Mouse (Mus musculus): ENCODE results near the gene Vipr1. TPM values are rescaled to one million over a fixed set of nuclear protein-coding genes. Genes with fewer than 3 reads are reported as not detected.
A peak's percentile ranks its signal among the peaks of the same experiment; 100 is the strongest.

Vipr1 gene
- polyA plus RNA-seq, 1 experiment from 2014 or later: not detected

DNA sequence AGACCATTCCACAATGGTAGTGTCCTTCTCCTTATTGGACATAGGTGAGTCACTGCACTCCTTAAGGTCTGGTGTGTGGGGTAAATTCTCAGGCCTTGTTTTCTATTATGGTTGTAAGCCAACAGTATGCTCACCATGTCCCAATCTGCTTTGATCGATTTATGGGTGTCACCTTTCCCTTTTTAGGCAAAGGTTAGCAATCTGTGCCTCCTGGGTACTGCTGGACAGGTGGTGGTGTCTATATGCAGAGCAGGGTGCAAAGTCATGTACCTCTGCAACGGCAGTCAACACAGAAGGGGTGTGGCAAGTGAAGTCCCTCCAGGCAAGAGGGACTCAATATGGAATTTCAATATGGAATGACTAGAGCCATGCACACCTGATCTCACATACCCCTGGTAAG lies 17.6 kb upstream of the Vipr1 start:
- H3K9ac ChIP-seq (ENCODE audit: low read depth, low read length): no peak overlapping the region
- H3K36me3 ChIP-seq (ENCODE audit: control insufficient read depth, insufficient read depth, low read length): no peaks in the 10 kb centered on the region
- WGBS: 69% methylated on average over 2 of the region's 2 CpGs
- H3K4me1 ChIP-seq (ENCODE audit: control insufficient read depth, insufficient read depth, low read length): no peaks in the 10 kb centered on the region
- H3K4me2 ChIP-seq (replicated peaks; ENCODE audit: low read depth, low read length): no peak overlapping the region
- H3K4me3 ChIP-seq (ENCODE audit: low read length): no peak overlapping the region
- H3K27me3 ChIP-seq (ENCODE audit: control insufficient read depth, insufficient read depth, low read length): no peaks in the 10 kb centered on the region
- no peak overlapping the region for H3K27ac ChIP-seq (ENCODE audit: low read depth, low read length)
- H3K9me3 ChIP-seq (ENCODE audit: control insufficient read depth, low read length): no peaks in the 10 kb centered on the region
- no peak for ATAC-seq (ENCODE audit: low FRiP score, low TSS enrichment)

DNA sequence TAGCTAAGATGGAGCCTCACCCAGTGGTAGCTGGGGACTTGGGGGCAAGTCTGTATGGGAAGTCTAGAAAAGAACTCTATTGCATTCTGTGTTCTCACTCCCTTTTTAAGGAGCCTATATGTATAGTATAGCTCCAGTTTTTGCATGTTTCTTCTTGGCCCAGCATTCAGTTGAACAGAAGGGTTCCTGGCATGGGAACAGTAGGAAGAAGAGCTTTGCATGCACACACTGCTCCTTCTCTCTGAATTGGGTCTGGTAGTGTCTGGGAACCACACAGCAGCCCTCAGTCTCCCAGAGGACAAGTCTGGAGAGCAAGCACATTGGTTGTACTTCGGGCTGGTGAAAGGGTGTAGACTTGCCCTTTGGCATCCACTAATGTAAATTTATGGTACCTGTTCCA lies 11.9 kb upstream of the Vipr1 start:
- Histone ChIP-seq H3K36me3 (ENCODE audit: control insufficient read depth, insufficient read depth, low read length) (no peaks in the 10 kb centered on the region), H3K4me1 (ENCODE audit: control insufficient read depth, insufficient read depth, low read length) (no peaks in the 10 kb centered on the region), H3K27ac (ENCODE audit: low read depth, low read length) (no peak overlapping the region), H3K4me2 (replicated peaks; ENCODE audit: low read depth, low read length) (no peak overlapping the region), H3K27me3 (ENCODE audit: control insufficient read depth, insufficient read depth, low read length) (no peaks in the 10 kb centered on the region; the same call in 1 of the 2 replicates), H3K4me3 (ENCODE audit: low read length) (no peak overlapping the region), H3K9ac (ENCODE audit: low read depth, low read length) (no peak overlapping the region), H3K9me3 (ENCODE audit: control insufficient read depth, low read length) (no peaks in the 10 kb centered on the region)
- 62% methylated on average over 1 of the region's 1 CpGs for WGBS
- ATAC-seq (ENCODE audit: low FRiP score, low TSS enrichment): no peak

DNA sequence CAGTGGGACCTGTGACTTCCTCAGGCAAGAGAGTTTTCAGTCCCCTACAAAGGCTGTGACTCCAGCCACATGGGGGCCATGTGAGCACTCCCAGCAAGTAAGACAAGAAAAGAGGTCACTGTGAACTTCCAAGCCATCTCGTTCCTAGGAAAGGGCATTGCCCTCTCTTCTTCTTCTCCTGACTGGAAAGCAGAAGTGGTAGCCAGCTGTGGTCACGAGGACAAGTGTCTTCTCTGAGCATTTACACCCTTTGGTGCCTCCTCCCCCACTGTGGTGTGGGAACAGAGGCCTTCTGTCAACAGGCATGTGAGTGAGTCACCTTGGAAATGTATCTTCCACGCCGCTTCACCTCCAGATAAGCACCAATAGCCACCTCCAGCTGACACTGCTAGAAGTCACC lies 10.6 kb upstream of the Vipr1 start:
- WGBS: 66% methylated on average over 4 of the region's 4 CpGs
- no peak for ATAC-seq (ENCODE audit: low FRiP score, low TSS enrichment)
- Histone ChIP-seq H3K9me3 (ENCODE audit: control insufficient read depth, low read length) (no peaks in the 10 kb centered on the region), H3K4me2 (replicated peaks; ENCODE audit: low read depth, low read length) (no peak overlapping the region), H3K36me3 (ENCODE audit: control insufficient read depth, insufficient read depth, low read length) (no peaks in the 10 kb centered on the region), H3K4me1 (ENCODE audit: control insufficient read depth, insufficient read depth, low read length) (no peaks in the 10 kb centered on the region), H3K27me3 (ENCODE audit: control insufficient read depth, insufficient read depth, low read length) (no peaks in the 10 kb centered on the region; the same call in 1 of the 2 replicates), H3K27ac (ENCODE audit: low read depth, low read length) (no peak overlapping the region), H3K4me3 (ENCODE audit: low read length) (no peak overlapping the region), H3K9ac (ENCODE audit: low read depth, low read length) (no peak overlapping the region; the same call in 1 of the 2 replicates)

DNA sequence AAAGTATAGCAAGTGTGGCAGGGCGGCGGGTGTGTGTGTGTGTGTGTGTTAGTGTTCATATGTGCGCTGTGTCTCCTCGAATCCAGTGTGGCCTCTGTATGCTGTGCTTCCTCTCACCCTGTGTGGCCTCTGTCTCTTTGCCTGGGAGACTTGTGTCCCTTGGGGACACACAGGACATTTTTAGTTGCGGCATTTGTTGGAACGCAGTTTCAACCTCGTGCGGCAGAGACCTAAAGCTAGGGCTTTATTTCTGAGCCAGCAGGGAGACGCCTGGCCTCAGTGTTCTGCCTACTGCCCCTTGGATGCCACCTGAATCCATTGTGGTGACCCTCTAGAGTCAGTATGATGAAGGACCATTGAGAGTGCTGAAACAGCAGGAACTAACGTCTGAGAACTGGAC lies 9.6 kb upstream of the Vipr1 start:
- WGBS: 86% methylated on average over 10 of the region's 10 CpGs
- H3K9ac ChIP-seq (ENCODE audit: low read depth, low read length): no peak overlapping the region
- no peaks in the 10 kb centered on the region for H3K9me3 ChIP-seq (ENCODE audit: control insufficient read depth, low read length)
- H3K4me1 ChIP-seq (ENCODE audit: control insufficient read depth, insufficient read depth, low read length): no peaks in the 10 kb centered on the region
- H3K27me3 ChIP-seq (ENCODE audit: control insufficient read depth, insufficient read depth, low read length): no peaks in the 10 kb centered on the region; the same call in 1 of the 2 replicates
- H3K36me3 ChIP-seq (ENCODE audit: control insufficient read depth, insufficient read depth, low read length): no peaks in the 10 kb centered on the region
- H3K27ac ChIP-seq (ENCODE audit: low read depth, low read length): no peak overlapping the region
- no peak overlapping the region for H3K4me3 ChIP-seq (ENCODE audit: low read length)
- H3K4me2 ChIP-seq (replicated peaks; ENCODE audit: low read depth, low read length): no peak overlapping the region
- no peak for ATAC-seq (ENCODE audit: low FRiP score, low TSS enrichment)

DNA sequence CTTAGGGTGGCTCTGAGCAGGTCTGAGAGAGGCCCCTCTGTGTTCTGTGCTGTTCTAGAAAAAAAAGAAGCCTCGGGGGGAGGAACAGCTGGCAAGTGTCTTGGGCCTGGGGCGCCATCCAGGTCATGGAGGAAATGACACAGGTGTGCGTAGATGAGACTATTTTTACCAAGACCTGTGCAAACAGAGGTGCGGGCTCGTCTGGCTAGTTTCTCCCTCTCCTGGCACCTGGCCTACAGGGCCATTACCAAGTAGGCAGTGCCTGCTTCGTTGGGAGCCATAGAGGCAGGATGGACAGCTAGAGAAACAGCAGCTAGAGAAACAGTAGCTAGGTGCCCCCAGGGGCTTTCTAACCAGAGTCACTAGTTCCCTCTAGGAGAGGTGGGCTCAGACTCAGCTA lies 9.2 kb upstream of the Vipr1 start:
- ATAC-seq (ENCODE audit: low FRiP score, low TSS enrichment): no peak
- 77% methylated on average over 6 of the region's 6 CpGs for WGBS
- Histone ChIP-seq H3K27ac (ENCODE audit: low read depth, low read length) (no peak overlapping the region), H3K9ac (ENCODE audit: low read depth, low read length) (no peak overlapping the region), H3K4me2 (replicated peaks; ENCODE audit: low read depth, low read length) (no peak overlapping the region), H3K4me1 (ENCODE audit: control insufficient read depth, insufficient read depth, low read length) (no peaks in the 10 kb centered on the region), H3K27me3 (ENCODE audit: control insufficient read depth, insufficient read depth, low read length) (no peaks in the 10 kb centered on the region; the same call in 1 of the 2 replicates), H3K9me3 (ENCODE audit: control insufficient read depth, low read length) (no peaks in the 10 kb centered on the region), H3K4me3 (ENCODE audit: low read length) (no peak overlapping the region), H3K36me3 (ENCODE audit: control insufficient read depth, insufficient read depth, low read length) (no peaks in the 10 kb centered on the region)

DNA sequence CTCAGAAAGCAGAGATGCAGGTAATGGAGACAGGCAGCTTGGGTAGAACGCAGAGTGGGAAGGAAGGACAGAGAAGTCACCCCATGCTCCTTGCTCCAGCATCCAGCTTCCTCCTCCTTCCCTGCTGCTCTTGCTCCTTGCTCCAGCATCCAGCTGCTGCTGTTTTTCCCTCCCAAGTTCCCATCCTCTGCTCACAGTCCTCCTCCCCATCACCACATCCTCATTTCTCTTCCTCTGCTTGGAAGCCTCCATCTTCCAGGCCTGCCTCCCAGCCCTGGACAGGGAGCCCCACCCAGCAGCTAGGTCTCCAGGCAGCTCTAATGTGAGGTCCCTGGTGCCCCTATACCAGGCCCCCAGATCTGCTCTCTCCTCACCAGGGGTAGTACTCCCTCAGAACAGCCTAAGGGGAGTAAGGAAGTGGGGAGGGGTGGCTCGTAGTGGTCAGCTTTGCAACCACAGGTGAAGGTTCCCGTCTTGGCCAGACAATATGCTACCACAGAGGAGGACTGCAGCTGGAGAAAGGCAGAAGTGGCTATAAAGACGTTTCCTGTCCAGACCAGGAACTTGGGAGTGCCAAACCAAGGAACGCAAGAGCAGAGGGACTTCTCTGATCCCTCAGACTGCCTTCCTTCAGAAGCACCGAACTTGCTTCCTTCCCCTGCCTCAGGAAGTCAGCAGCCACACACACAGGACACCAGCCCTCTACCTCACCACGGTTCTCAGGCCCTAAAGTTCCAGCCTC lies 6.5 kb upstream of the Vipr1 start:
- H3K9me3 ChIP-seq (ENCODE audit: control insufficient read depth, low read length): no peaks in the 10 kb centered on the region
- no peak overlapping the region for H3K4me2 ChIP-seq (replicated peaks; ENCODE audit: low read depth, low read length)
- no peak overlapping the region for H3K9ac ChIP-seq (ENCODE audit: low read depth, low read length)
- H3K27me3 ChIP-seq (ENCODE audit: control insufficient read depth, insufficient read depth, low read length): peaks cover 19% of the 10 kb centered on the region
- 39% methylated on average over 7 of the region's 7 CpGs for WGBS
- no peak overlapping the region for H3K27ac ChIP-seq (ENCODE audit: low read depth, low read length)
- no peak for ATAC-seq (ENCODE audit: low FRiP score, low TSS enrichment)
- H3K4me1 ChIP-seq (ENCODE audit: control insufficient read depth, insufficient read depth, low read length): no peaks in the 10 kb centered on the region
- H3K36me3 ChIP-seq (ENCODE audit: control insufficient read depth, insufficient read depth, low read length): no peaks in the 10 kb centered on the region
- H3K4me3 ChIP-seq (ENCODE audit: low read length): no peak overlapping the region

DNA sequence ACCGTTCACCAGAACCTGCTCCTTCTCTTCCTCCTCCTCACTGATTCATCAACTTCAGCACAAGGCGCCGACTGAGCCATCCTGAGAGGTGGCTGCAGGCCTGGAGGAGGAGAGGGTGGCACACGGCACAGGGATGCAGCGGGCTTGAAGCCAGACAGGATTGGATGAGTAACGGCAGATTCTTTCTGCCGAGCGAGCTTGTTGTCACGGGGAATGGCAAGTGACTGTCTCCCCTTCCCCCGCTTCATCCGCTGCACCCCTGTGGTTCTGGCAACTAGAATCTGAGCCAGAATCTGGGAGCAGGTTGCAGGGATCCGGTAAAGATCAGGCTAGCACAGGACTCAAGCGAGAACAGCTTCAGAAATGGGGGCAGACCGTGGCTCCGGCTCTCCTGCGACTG lies 2.7 kb upstream of the Vipr1 start:
- ATAC-seq (ENCODE audit: low FRiP score, low TSS enrichment): no peak
- 47% methylated on average over 16 of the region's 16 CpGs for WGBS

DNA sequence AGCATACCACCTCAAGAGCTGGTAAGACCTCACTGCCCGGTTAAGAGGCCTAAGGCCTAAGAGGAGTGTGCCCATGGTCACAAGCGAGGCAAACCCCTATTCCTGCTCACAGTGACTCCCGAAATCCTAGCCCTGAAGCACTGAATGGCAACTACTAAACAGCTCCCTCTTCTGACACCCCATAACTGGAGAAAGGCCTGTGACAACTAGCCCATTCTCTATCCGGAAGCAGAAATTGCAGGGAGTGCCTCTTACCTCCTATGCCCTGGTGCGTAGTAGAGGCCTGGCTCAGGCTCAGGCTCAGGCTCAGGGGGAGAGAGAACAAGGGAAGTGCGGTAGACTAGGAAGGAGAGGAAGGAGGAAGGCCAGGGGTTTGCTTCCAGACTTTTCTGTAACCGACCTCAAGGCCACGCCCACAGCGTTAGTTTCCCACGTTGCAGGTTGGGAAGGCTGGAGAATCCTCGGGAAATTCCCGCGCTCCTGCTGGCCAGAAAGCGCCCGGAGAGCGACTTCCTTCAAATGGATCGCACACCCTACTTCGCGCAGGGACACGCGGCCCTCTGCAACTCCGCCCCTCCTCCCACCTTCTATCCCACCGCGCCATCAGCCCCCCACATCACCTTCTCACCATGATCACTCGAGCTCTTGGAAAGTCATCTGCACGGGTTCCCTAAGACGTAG lies 1.1 kb upstream of the Vipr1 start:
- Histone ChIP-seq H3K36me3 (ENCODE audit: control insufficient read depth, insufficient read depth, low read length) (no peaks in the 10 kb centered on the region), H3K27me3 (ENCODE audit: control insufficient read depth, insufficient read depth, low read length) (peaks cover 52% of the 10 kb centered on the region), H3K4me2 (replicated peaks; ENCODE audit: low read depth, low read length) (peak overlapping the region; percentile 93), H3K27ac (ENCODE audit: low read depth, low read length) (no peak overlapping the region), H3K9me3 (ENCODE audit: control insufficient read depth, low read length) (no peaks in the 10 kb centered on the region), H3K4me3 (ENCODE audit: low read length) (peak overlapping the region; percentile 46), H3K9ac (ENCODE audit: low read depth, low read length) (peak overlapping the region; percentile 50; the same call in 1 of the 2 replicates), H3K4me1 (ENCODE audit: control insufficient read depth, insufficient read depth, low read length) (peaks cover 12% of the 10 kb centered on the region; the same call in 1 of the 2 replicates)
- peak; percentile 3; the same call in 1 of the 2 replicates for ATAC-seq (ENCODE audit: low FRiP score, low TSS enrichment)
- WGBS: 11% methylated on average over 27 of the region's 27 CpGs

More for the DNA sequence above, 2.7 kb upstream of the Vipr1 start:
- Histone ChIP-seq H3K36me3 (ENCODE audit: control insufficient read depth, insufficient read depth, low read length) (no peaks in the 10 kb centered on the region), H3K9ac (ENCODE audit: low read depth, low read length) (no peak overlapping the region), H3K27ac (ENCODE audit: low read depth, low read length) (no peak overlapping the region), H3K27me3 (ENCODE audit: control insufficient read depth, insufficient read depth, low read length) (peaks cover 52% of the 10 kb centered on the region), H3K9me3 (ENCODE audit: control insufficient read depth, low read length) (no peaks in the 10 kb centered on the region), H3K4me3 (ENCODE audit: low read length) (no peak overlapping the region), H3K4me1 (ENCODE audit: control insufficient read depth, insufficient read depth, low read length) (peaks cover 12% of the 10 kb centered on the region; the same call in 1 of the 2 replicates), H3K4me2 (replicated peaks; ENCODE audit: low read depth, low read length) (no peak overlapping the region)

DNA sequence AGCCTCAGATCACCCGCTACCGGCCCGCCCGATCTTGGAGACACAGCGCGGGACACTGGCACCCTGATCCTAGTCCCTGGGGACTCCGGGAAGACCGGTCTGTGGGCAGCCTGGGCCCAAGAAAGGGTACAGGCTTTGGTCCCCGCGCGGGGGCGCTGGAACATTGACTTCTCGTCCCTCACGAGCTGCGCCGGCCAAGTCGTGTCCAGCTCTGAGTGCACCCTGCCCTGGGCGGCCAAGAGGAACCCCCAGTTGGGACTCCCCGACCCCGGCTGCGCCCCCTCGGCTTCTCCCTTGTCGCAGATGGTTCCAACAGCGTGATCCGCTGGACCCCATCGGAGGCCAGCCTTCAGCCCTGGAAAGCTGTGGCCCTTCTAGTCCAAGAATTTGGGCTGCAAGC lies 515 bp upstream of the Vipr1 start, which contains the start of gene Lyzl4:
Lyzl4 (minus strand) TSS at position 96 of the 400 bp plus-strand sequence.
- WGBS: 0% methylated on average over 26 of the region's 26 CpGs
- Histone ChIP-seq H3K36me3 (ENCODE audit: control insufficient read depth, insufficient read depth, low read length) (no peaks in the 10 kb centered on the region), H3K27me3 (ENCODE audit: control insufficient read depth, insufficient read depth, low read length) (peaks cover 52% of the 10 kb centered on the region), H3K27ac (ENCODE audit: low read depth, low read length) (no peak within 1 kb of the TSS), H3K4me2 (replicated peaks; ENCODE audit: low read depth, low read length) (peak within 1 kb of the TSS; percentile 93), H3K4me3 (ENCODE audit: low read length) (peak within 1 kb of the TSS; percentile 46), H3K4me1 (ENCODE audit: control insufficient read depth, insufficient read depth, low read length) (peaks cover 12% of the 10 kb centered on the region; the same call in 1 of the 2 replicates), H3K9ac (ENCODE audit: low read depth, low read length) (peak within 1 kb of the TSS; percentile 50), H3K9me3 (ENCODE audit: control insufficient read depth, low read length) (no peaks in the 10 kb centered on the region)
- peak; percentile 77 for ATAC-seq (ENCODE audit: low FRiP score, low TSS enrichment)

Data from kidney, embryonic 14.5 days (tissue).